Mouse (Mus musculus): Measurements from ENCODE around the gene Esam.

DNA sequence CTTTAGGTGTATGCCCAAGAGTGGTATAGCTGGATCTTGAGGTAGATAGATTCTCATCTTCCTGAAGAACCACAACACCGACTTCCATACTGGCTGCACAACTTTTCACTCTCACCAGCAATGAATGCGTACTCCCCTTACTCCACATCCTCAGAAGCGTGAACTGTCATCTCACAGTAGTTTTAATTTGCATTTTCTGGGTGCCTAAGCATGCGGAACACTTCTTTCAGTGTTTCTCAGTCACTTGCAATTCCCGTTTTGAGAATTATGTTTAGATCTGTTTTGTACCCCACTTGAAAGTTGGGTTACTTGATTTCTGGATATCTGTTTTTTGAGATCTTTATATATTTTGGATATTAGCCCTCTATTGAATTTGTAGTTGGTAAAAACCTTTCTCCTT, 55.7 kb downstream of the Esam start:
- TF ChIP-seq CTCF (IDR thresholded peaks at IDR 0.05) (no peak), POLR2A (IDR thresholded peaks at IDR 0.05; ENCODE audit: insufficient read depth, low read depth, low read length) (no peak)
